Mouse (Mus musculus) telencephalon, adult 2 months (tissue): ENCODE results near the gene Kl.

Source experiments
- DNase-seq: peaks from one replicate; pipeline ENCODE4 v3.0.0-alpha.2; 2011; ENCODE audit warnings: low read depth, low spot score

The Kl gene

GRCm38 (mm10) chr5:151028906-151029305 lies 76.5 kb downstream of the Kl start:
- DNase-seq, result no peak

DNA sequence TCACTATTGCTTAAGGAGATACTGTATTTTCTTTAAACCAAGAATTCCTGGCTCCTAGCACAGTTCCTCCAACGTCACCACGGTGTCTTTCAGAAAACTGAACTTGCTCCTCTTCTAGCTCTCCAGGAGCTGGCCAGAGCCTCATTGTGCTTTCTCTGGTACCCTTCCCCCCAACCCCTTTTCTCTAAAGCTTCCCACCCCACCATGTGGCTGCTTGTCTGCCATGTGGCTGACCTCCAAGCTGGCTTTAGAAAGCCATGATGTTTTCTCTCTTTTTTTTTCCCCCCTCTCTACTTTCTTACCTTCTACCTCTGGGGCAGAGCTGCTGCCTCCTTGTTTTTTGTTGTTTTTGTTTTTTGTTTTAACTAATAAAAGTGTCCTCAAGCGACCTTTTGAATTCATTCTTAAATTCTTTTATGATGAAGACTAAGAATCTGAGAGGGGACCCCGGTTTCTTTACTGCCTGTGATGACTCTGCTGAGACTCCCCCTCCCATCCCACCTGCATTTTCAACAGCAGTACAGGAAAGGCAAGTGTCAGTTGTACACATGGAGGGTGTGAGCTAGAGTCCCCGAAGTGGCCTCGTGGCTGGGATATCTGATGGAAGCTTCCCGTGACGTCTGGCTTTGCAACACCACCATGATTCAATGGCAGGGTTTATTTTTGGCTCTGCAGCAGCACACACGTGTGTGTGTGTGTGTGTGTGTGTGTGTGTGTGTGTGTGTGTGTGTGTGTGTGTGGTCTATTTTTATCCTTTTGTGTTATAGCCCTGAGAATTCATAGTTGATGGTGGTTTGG lies 82.5 kb downstream of the Kl start:
- no peak for DNase-seq

- no peak for DNase-seq
Observed at GRCm38 (mm10) chr5:151037871-151038270, 85.5 kb downstream of the Kl start.

DNA sequence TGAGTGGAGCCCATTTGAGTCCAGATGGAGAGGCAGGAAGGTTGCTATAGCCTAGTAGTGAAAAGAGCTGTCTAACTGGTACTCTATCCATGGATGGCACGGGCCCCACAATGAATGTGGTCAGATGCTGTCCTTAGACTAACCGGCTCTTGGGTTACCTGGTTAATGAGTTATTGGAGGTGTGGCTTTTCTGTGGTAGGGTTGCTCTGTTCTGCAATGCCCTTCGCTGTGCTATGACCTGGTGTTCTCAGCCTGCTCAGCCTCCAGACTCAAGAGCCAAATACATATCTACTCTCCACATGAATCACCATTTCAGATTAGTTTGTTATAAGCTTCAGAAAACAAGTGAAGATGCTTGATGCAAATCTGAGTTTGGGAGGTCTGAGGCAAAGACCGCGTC lies 90.5 kb downstream of the Kl start:
- no peak for DNase-seq
